Mouse (Mus musculus) heart, embryonic 13.5 days (tissue): ENCODE measurements around the gene Gse1. TPM values are rescaled to one million over a fixed set of nuclear protein-coding genes. Genes with fewer than 3 reads are reported as not detected.

Experiments
- ATAC-seq: fragments of 200-750 bp; cut with Nextera tagmentation; 2 replicates; pipeline ENCODE4 v1.8.0; 2017; ENCODE audit warnings: moderate TSS enrichment; ENCODE audit not compliant: insufficient number of reproducible peaks, low FRiP score, low TSS enrichment; ENCODE audit errors: extremely low read depth
- H3K27ac ChIP-seq: fragments of 300-500 bp; sonication (generic); replicated peaks from 2 replicates; pipeline ENCODE4 v1.5.1; 2015; ENCODE audit warnings: moderate library complexity, mild to moderate bottlenecking, inconsistent platforms
- H3K27me3 ChIP-seq: fragments of 300-500 bp; sonication (generic); replicated peaks from 2 replicates; pipeline ENCODE4 v1.6.1; 2015; ENCODE audit warnings: mild to moderate bottlenecking, inconsistent platforms
- H3K36me3 ChIP-seq: fragments of 300-500 bp; sonication (generic); 2 replicates; pipeline ENCODE4 v1.6.1; 2015; ENCODE audit warnings: mild to moderate bottlenecking, inconsistent platforms
- H3K4me1 ChIP-seq: fragments of 300-500 bp; sonication (generic); 2 replicates; pipeline ENCODE4 v1.6.1; 2015; ENCODE audit warnings: inconsistent platforms
- H3K4me2 ChIP-seq: fragments of 300-500 bp; sonication (generic); 2 replicates; pipeline ENCODE4 v1.6.1; 2015; ENCODE audit warnings: inconsistent platforms, mild to moderate bottlenecking, moderate library complexity
- H3K4me3 ChIP-seq: fragments of 300-500 bp; sonication (generic); 2 replicates; pipeline ENCODE4 v1.5.1; 2015; ENCODE audit warnings: moderate library complexity, mild to moderate bottlenecking, inconsistent platforms
- H3K9ac ChIP-seq: fragments of 300-500 bp; sonication (generic); 2 replicates; pipeline ENCODE4 v1.6.1; 2015; ENCODE audit warnings: inconsistent platforms, mild to moderate bottlenecking, moderate library complexity
- H3K9me3 ChIP-seq: fragments of 300-500 bp; sonication (generic); 2 replicates; pipeline ENCODE4 v1.6.1; 2016; ENCODE audit warnings: inconsistent platforms
- WGBS: fragments of 180-500 bp; shearing (Covaris S2); methylation state at CpG from one replicate; pipeline ENCODE4 v1.1.7; 2015; ENCODE audit warnings: mixed read lengths; 5-methylcytosine and 5-hydroxymethylcytosine counted together
- polyA plus RNA-seq: library from polyadenylated mRNA; unstranded; fragments of >200 nt; fragmentation: Nextera tagmentation; extraction: Ambion mirVana; gene quantifications from 2 replicates; pipeline ENCODE4 v1.2.1, GENCODE M21; 2015

Gene Gse1
- polyA plus RNA-seq, 1 experiment from 2014 or later = 8.5 TPM

GRCm38 (mm10) chr8:120244553-120244952, 16.3 kb downstream of the Gse1 start:
- Histone ChIP-seq H3K27me3 (no peaks in the 10 kb centered on the region), H3K36me3 (0 out of 2 replicates have a peak, but pooled peaks cover 13% of the 10 kb centered on the region), H3K4me1 (peaks cover 4% of the 10 kb centered on the region; the same call in 1 of the 2 replicates), H3K4me2 (no peak overlapping the region), H3K4me3 (no peak overlapping the region), H3K9ac (no peak overlapping the region), H3K27ac (no peak overlapping the region), H3K9me3 (peaks cover 8% of the 10 kb centered on the region; the same call in 1 of the 2 replicates)
- WGBS = 83% methylated on average over 10 of the region's 10 CpGs
- ATAC-seq = no peak

DNA sequence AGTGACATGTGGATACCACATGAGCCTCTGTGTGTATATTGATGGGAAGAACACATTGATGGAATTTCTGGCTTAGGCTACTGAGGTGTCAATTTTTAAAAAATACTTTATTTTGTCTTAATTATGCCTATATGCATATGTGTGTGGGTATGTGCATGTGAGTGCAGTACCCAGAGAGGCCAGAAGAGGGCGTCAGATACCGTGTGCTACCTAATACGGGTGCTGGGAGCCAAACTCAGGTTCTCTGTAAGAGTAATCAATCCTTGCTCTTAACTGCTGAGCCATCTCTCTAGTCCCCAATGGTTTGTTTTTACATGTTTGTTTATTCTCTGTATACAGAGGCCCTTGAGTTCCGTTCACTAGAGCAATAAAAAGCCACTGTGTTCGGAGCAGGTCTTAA, 19.4 kb downstream of the Gse1 start:
- Histone ChIP-seq H3K9ac (no peak overlapping the region), H3K27me3 (no peaks in the 10 kb centered on the region), H3K27ac (no peak overlapping the region), H3K36me3 (0 out of 2 replicates have a peak, but pooled peaks cover 10% of the 10 kb centered on the region), H3K4me2 (no peak overlapping the region), H3K4me3 (no peak overlapping the region), H3K9me3 (peaks cover 8% of the 10 kb centered on the region; the same call in 1 of the 2 replicates), H3K4me1 (peaks cover 28% of the 10 kb centered on the region)
- 80% methylated on average over 5 of the region's 5 CpGs for WGBS
- ATAC-seq = no peak

DNA sequence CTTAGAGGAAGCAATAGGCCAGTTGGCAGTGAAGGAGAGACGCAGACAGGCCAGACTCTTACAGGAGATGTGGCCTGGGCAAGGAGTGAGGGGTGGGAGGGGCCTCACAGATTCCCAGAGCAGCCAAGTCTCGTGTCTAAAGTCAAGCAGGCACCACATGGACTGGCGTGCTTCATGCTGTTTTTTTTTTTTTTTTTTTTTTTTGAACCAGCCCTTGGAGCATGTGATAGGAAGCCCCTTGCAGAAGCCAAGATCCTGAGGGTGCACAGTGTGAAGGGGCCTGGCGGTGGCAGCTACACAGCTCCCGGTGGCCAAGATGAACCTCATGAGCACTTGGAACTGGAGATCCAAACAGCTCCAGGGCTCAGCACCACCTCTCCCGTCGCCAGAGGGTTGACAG, 19.8 kb downstream of the Gse1 start:
- no peaks in the 10 kb centered on the region for H3K27me3 ChIP-seq
- no peak for ATAC-seq
- WGBS = 78% methylated on average over 7 of the region's 7 CpGs
- no peak overlapping the region for H3K4me3 ChIP-seq
- peaks cover 8% of the 10 kb centered on the region; the same call in 1 of the 2 replicates for H3K9me3 ChIP-seq
- H3K36me3 ChIP-seq = 0 out of 2 replicates have a peak, but pooled peaks cover 10% of the 10 kb centered on the region
- no peak overlapping the region for H3K27ac ChIP-seq
- peaks cover 28% of the 10 kb centered on the region for H3K4me1 ChIP-seq
- H3K4me2 ChIP-seq = no peak overlapping the region
- no peak overlapping the region for H3K9ac ChIP-seq

GRCm38 (mm10) chr8:120248451-120248850, 20.2 kb downstream of the Gse1 start:
- no peak overlapping the region for H3K4me2 ChIP-seq
- no peak for ATAC-seq
- no peak overlapping the region for H3K4me3 ChIP-seq
- 89% methylated on average over 4 of the region's 4 CpGs for WGBS
- peaks cover 28% of the 10 kb centered on the region for H3K4me1 ChIP-seq
- no peak overlapping the region for H3K9ac ChIP-seq
- peaks cover 8% of the 10 kb centered on the region; the same call in 1 of the 2 replicates for H3K9me3 ChIP-seq
- H3K36me3 ChIP-seq = 0 out of 2 replicates have a peak, but pooled peaks cover 10% of the 10 kb centered on the region
- H3K27me3 ChIP-seq = no peaks in the 10 kb centered on the region
- no peak overlapping the region for H3K27ac ChIP-seq

GRCm38 (mm10) chr8:120249800-120250336, 21.6 kb downstream of the Gse1 start:
- H3K9me3 ChIP-seq = 0 out of 2 replicates have a peak, but pooled peaks cover 4% of the 10 kb centered on the region
- no peaks in the 10 kb centered on the region for H3K36me3 ChIP-seq
- no peaks in the 10 kb centered on the region for H3K27me3 ChIP-seq
- ATAC-seq = no peak
- no peak overlapping the region for H3K27ac ChIP-seq
- peaks cover 32% of the 10 kb centered on the region for H3K4me1 ChIP-seq
- 74% methylated on average over 9 of the region's 9 CpGs for WGBS
- H3K4me2 ChIP-seq = no peak overlapping the region
- no peak overlapping the region for H3K4me3 ChIP-seq
- H3K9ac ChIP-seq = no peak overlapping the region

DNA sequence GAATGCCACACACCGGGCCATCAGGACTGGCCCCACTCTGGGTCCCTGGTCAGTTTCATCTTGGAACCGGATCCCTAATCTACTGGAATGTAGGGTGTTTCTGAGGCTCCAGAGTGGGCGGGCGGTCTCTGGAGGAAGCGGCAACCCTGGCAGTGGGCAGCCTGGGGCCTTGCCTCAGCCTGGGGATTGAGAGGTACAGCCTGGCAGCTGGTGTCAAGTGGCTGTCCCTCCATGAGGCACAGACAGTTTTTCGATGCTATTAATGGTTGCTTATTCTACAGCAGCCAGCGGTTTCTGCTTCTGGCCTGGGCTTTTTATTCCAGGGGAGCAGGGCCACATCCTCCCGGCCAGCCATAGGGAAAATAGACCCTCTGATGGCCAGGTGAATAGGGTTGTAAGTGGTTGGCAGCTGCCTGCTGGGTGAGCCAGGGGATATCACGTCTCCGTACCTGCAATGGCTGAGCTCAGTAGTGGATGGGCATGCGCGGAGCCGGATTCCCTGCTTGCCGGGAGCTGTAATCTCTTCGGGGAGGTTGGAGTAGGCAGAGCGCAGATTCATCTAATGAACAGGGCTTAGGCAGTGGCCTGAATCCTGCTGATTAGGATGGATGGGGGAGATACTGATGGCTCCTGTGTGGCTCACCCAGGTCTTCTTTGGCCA, 22.6 kb downstream of the Gse1 start:
- H3K4me1 ChIP-seq = peaks cover 35% of the 10 kb centered on the region
- no peaks in the 10 kb centered on the region for H3K27me3 ChIP-seq
- ATAC-seq = no peak
- H3K36me3 ChIP-seq = no peaks in the 10 kb centered on the region
- H3K4me3 ChIP-seq = no peak overlapping the region
- H3K27ac ChIP-seq = peak overlapping the region; percentile 43
- 0 out of 2 replicates have a peak, but pooled peaks cover 4% of the 10 kb centered on the region for H3K9me3 ChIP-seq
- WGBS = 54% methylated on average over 16 of the region's 16 CpGs
- H3K9ac ChIP-seq = peak overlapping the region; percentile 4
- no peak overlapping the region for H3K4me2 ChIP-seq

DNA sequence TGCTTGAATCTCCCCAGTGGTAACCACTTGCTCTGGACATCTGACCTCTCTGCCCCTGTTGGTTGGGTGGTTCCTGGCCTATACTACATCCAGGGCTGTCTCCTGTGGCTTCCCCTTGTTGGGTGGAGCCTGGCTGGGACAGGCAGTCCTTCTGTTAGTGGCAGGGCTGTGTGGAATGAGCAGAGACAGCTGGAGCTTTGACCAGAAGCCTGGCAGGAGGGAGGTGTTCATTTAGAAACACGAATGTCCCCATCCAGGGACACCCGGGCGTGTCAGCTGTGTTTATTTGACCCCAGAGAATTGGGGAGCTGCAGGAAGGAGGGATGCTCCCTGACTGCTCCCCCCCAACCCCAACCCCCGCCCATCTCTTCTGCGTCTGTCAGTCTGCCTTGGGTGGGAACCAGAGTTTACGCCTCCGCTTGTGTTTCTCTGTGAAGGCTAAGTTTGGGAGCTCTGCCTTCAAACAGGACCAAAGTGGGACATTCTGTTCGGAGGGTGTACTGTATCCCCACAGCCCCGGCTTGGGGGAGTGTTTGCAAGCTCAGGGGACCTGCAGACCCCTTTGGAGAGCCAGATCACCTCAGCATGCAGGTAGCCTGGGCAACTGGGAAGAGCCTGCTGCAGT, 23.3 kb downstream of the Gse1 start:
- H3K36me3 ChIP-seq = no peaks in the 10 kb centered on the region
- no peaks in the 10 kb centered on the region for H3K27me3 ChIP-seq
- no peak overlapping the region for H3K4me2 ChIP-seq
- H3K4me3 ChIP-seq = no peak overlapping the region
- H3K9ac ChIP-seq = peak overlapping the region; percentile 62
- 57% methylated on average over 9 of the region's 9 CpGs for WGBS
- H3K9me3 ChIP-seq = 0 out of 2 replicates have a peak, but pooled peaks cover 4% of the 10 kb centered on the region
- 0 out of 2 replicates have a peak overlapping the region, but pooled peaks have one; percentile 30 for H3K27ac ChIP-seq
- no peak for ATAC-seq
- H3K4me1 ChIP-seq = peaks cover 42% of the 10 kb centered on the region

DNA sequence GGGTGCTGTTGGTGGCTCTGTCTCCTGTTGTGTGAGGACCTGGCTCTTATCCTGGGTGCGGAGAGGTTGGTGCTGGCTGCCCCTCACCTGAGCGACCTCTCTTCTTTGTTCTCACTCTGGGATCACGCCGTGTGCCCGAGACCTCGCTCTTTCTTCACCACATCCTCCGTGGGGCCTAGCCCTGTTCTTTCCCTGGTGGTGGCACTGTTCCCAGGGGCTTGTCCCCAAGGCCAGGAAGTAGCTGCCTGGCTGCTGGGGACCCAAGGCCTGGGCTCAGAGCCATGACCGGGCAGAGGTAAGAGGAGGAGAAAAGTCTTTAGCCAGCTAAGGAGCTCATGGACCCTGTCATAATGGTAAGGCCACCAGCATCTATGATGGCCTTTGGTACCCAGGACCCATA, 25.4 kb downstream of the Gse1 start:
- Histone ChIP-seq H3K4me2 (no peak overlapping the region), H3K4me3 (no peak overlapping the region), H3K4me1 (peaks cover 54% of the 10 kb centered on the region), H3K9ac (peak overlapping the region; percentile 6; the same call in 1 of the 2 replicates), H3K36me3 (no peaks in the 10 kb centered on the region), H3K27ac (no peak overlapping the region), H3K9me3 (no peaks in the 10 kb centered on the region), H3K27me3 (no peaks in the 10 kb centered on the region)
- no peak for ATAC-seq
- 76% methylated on average over 8 of the region's 8 CpGs for WGBS

DNA sequence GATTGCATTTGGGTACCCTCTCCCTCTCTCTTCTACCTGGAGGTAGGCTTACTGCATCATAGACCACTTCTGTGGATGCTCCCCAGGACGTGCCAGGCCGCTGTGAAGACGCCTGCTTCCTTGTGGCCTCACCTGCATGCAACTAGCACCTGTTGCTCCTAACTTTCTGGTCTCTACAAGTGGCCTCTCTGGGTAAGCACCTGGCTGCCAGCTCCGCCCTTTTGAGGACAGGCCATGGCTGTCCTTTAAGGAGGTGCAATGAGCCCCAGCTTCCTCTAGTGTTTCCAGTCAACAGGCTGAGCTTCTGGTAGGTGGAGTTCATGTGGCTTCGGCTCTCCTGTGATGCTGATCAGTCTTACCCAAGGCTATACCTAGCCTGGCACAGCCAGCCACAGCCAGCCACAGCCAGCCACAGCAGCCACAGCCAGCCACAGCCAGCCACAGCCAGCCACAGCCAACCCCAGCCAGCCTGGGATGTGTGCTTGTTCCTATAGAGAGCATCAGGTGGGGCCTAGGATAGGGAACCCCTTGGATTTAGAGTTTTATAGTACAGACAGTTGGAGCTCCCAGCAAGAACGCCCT, 27.2 kb downstream of the Gse1 start:
- no peak for ATAC-seq
- Histone ChIP-seq H3K4me3 (no peak overlapping the region), H3K27ac (no peak overlapping the region), H3K9me3 (no peaks in the 10 kb centered on the region), H3K4me2 (no peak overlapping the region), H3K9ac (0 out of 2 replicates have a peak overlapping the region, but pooled peaks have one; percentile 34), H3K4me1 (peaks cover 42% of the 10 kb centered on the region), H3K27me3 (no peaks in the 10 kb centered on the region), H3K36me3 (no peaks in the 10 kb centered on the region)
- 82% methylated on average over 6 of the region's 6 CpGs for WGBS

GRCm38 (mm10) chr8:120256958-120257357, 28.7 kb downstream of the Gse1 start:
- Histone ChIP-seq H3K4me2 (no peak overlapping the region), H3K4me3 (no peak overlapping the region), H3K4me1 (peaks cover 41% of the 10 kb centered on the region), H3K36me3 (no peaks in the 10 kb centered on the region), H3K9ac (peak overlapping the region; percentile 34), H3K27me3 (no peaks in the 10 kb centered on the region), H3K27ac (0 out of 2 replicates have a peak overlapping the region, but pooled peaks have one; percentile 24), H3K9me3 (no peaks in the 10 kb centered on the region)
- 43% methylated on average over 6 of the region's 6 CpGs for WGBS
- no peak for ATAC-seq

- H3K4me3 ChIP-seq = no peak overlapping the region
- H3K4me1 ChIP-seq = peaks cover 41% of the 10 kb centered on the region
Observed at GRCm38 (mm10) chr8:120259206-120259605, 30.9 kb downstream of the Gse1 start.

More at GRCm38 (mm10) chr8:120259206-120259605, 30.9 kb downstream of the Gse1 start:
- Histone ChIP-seq H3K4me2 (no peak overlapping the region), H3K9me3 (no peaks in the 10 kb centered on the region), H3K27ac (no peak overlapping the region), H3K27me3 (peaks cover 13% of the 10 kb centered on the region; the same call in 1 of the 2 replicates), H3K36me3 (no peaks in the 10 kb centered on the region), H3K9ac (no peak overlapping the region)
- no peak for ATAC-seq
- WGBS = 84% methylated on average over 13 of the region's 13 CpGs
